Mouse (Mus musculus): ENCODE data around the gene Plpp7.

- TF ChIP-seq CTCF (conservative IDR thresholded peaks at IDR 0.05; ENCODE audit: insufficient read depth, insufficient read length, low read depth, low read length): no peak
- TF ChIP-seq POLR2A (IDR thresholded peaks at IDR 0.05; ENCODE audit: low read depth, low read length): no peak
Observed at GRCm38 (mm10) chr2:32128536-32128841, 33.2 kb downstream of the Plpp7 start.

Data from kidney, adult 2 months (tissue).